Mouse (Mus musculus) heart, embryonic 16.5 days (tissue): Measurements from ENCODE around the gene Krtap5-4. TPM values are rescaled to one million over a fixed set of nuclear protein-coding genes. Genes with fewer than 3 reads are reported as not detected.

Experiments
- ATAC-seq: fragments of 200-750 bp; cut with Nextera tagmentation; replicated peaks from 2 replicates; pipeline ENCODE4 v1.8.0; 2017; ENCODE audit warnings: moderate number of reproducible peaks; ENCODE audit not compliant: insufficient read depth, low FRiP score; ENCODE audit errors: extremely low read depth
- H3K27ac ChIP-seq: fragments of 300-500 bp; sonication (generic); 2 replicates; pipeline ENCODE4 v1.5.1; 2014; ENCODE audit warnings: mild to moderate bottlenecking, low read length, control low read depth, moderate library complexity
- H3K27me3 ChIP-seq: fragments of 300-500 bp; sonication (generic); 2 replicates; pipeline ENCODE4 v1.6.1; 2014; ENCODE audit warnings: low read length, mixed read lengths; ENCODE audit not compliant: control insufficient read depth, insufficient read depth
- H3K36me3 ChIP-seq: fragments of 300-500 bp; sonication (generic); 2 replicates; pipeline ENCODE4 v1.6.1; 2014; ENCODE audit not compliant: control insufficient read depth, insufficient read depth
- H3K4me1 ChIP-seq: fragments of 300-500 bp; sonication (generic); 2 replicates; pipeline ENCODE4 v1.6.1; 2014; ENCODE audit warnings: low read length, mixed read lengths; ENCODE audit not compliant: control insufficient read depth, insufficient read depth
- H3K4me2 ChIP-seq: fragments of 300-500 bp; sonication (generic); 2 replicates; pipeline ENCODE4 v1.6.1; 2014; ENCODE audit warnings: low read depth, mild to moderate bottlenecking, control low read depth, low read length
- H3K4me3 ChIP-seq: fragments of 300-500 bp; sonication (generic); 2 replicates; pipeline ENCODE4 v1.5.1; 2014; ENCODE audit warnings: mild to moderate bottlenecking, control low read depth, low read length
- H3K9ac ChIP-seq: fragments of 300-500 bp; sonication (generic); 2 replicates; pipeline ENCODE4 v1.6.1; 2014; ENCODE audit warnings: low read length, control low read depth
- H3K9me3 ChIP-seq: fragments of 300-500 bp; sonication (generic); replicated peaks from 2 replicates; pipeline ENCODE4 v1.6.1; 2016; ENCODE audit warnings: low read length; ENCODE audit not compliant: control insufficient read depth
- WGBS: fragments of 180-500 bp; shearing (Covaris S2); extraction: QIAGEN DNeasy Blood & Tissue Kit; methylation state at CpG from one replicate; pipeline ENCODE4 v1.1.7; 2014; 5-methylcytosine and 5-hydroxymethylcytosine counted together
- polyA plus RNA-seq: library from polyadenylated mRNA; unstranded; fragments of >200 nt; fragmentation: Nextera tagmentation; extraction: Ambion mirVana; gene quantifications from 2 replicates; pipeline ENCODE4 v1.2.1, GENCODE M21; 2015

Krtap5-4 gene
- polyA plus RNA-seq, 1 experiment from 2014 or later, result 0.18 TPM

GRCm38 (mm10) chr7:142351569-142351968 lies 48.2 kb downstream of the Krtap5-4 start:
- ATAC-seq, result no peak
- no peak overlapping the region for H3K27ac ChIP-seq
- H3K27me3 ChIP-seq, result peaks cover 2% of the 10 kb centered on the region; the same call in 1 of the 2 replicates
- H3K9me3 ChIP-seq, result no peaks in the 10 kb centered on the region
- peaks cover 9% of the 10 kb centered on the region for H3K4me1 ChIP-seq
- H3K36me3 ChIP-seq, result no peaks in the 10 kb centered on the region
- no peak overlapping the region for H3K9ac ChIP-seq
- H3K4me3 ChIP-seq, result no peak overlapping the region
- no peak overlapping the region for H3K4me2 ChIP-seq
- WGBS, result 65% methylated on average over 5 of the region's 5 CpGs

DNA sequence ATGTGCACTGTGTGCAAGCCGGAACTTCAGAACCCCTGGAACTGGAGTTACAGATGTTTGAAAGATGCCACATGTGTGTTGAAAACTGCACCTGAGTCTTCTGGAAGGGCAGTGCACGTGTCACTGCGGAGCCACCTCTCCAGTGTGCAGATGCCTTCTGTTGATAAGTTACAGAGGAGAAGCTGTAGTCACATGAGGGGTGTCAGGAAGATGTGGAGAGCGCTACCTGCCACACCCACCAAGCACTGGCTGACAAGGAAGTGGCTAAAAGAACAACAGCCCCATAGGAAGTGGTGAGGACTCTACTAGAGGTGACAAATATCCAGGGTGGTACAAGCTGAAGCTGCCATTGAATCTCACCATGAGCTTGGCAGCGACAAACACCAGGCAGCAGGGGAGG lies 50.5 kb downstream of the Krtap5-4 start:
- WGBS, result 41% methylated on average over 5 of the region's 5 CpGs
- Histone ChIP-seq H3K4me3 (no peak overlapping the region), H3K4me1 (peaks cover 9% of the 10 kb centered on the region), H3K9me3 (no peaks in the 10 kb centered on the region), H3K27ac (no peak overlapping the region; the same call in 1 of the 2 replicates), H3K9ac (no peak overlapping the region), H3K36me3 (no peaks in the 10 kb centered on the region), H3K4me2 (no peak overlapping the region), H3K27me3 (peaks cover 2% of the 10 kb centered on the region; the same call in 1 of the 2 replicates)
- ATAC-seq, result peak; percentile 69

Other genes with a start within 250 kb of the Krtap5-4 start
- gene Mob2, start 242.5 kb upstream of the Krtap5-4 start, polyA plus RNA-seq, result 54.3 and 56.3 TPM in 2 replicates
- gene Dusp8, start 207.7 kb upstream of the Krtap5-4 start, polyA plus RNA-seq, result 9.3 and 11.1 TPM in 2 replicates
- not detected in 2 replicates for gene Gm45618, start 182.8 kb upstream of the Krtap5-4 start, polyA plus RNA-seq
- gene Gm39115, start 167.5 kb upstream of the Krtap5-4 start, polyA plus RNA-seq, result not detected in 2 replicates
- not detected in 2 replicates for gene Gm45337, start 158.9 kb upstream of the Krtap5-4 start, polyA plus RNA-seq
- gene Gm29735, start 146.4 kb upstream of the Krtap5-4 start, polyA plus RNA-seq, result not detected in 2 replicates
- not detected in 2 replicates for gene Gm4553, start 137.8 kb upstream of the Krtap5-4 start, polyA plus RNA-seq
- not detected in 2 replicates for gene Krtap5-2, start 127.5 kb upstream of the Krtap5-4 start, polyA plus RNA-seq
- gene Gm10153, start 113.2 kb upstream of the Krtap5-4 start, polyA plus RNA-seq, result not detected in 2 replicates
- gene Krtap5-3, start 102.2 kb upstream of the Krtap5-4 start, polyA plus RNA-seq, result not detected in 2 replicates
- gene Gm7579, start 91.7 kb upstream of the Krtap5-4 start, polyA plus RNA-seq, result not detected in 2 replicates
- gene Krtap5-5, start 73.6 kb upstream of the Krtap5-4 start, polyA plus RNA-seq, result not detected in 2 replicates
- not detected in 2 replicates for gene Gm40460, start 62.5 kb upstream of the Krtap5-4 start, polyA plus RNA-seq
- not detected in 2 replicates for gene Gm2431, start 45.2 kb upstream of the Krtap5-4 start, polyA plus RNA-seq
- not detected in 2 replicates for gene Gm4559, start 29.2 kb upstream of the Krtap5-4 start, polyA plus RNA-seq
- not detected in 2 replicates for gene Krtap5-1, start 6.4 kb upstream of the Krtap5-4 start, polyA plus RNA-seq
- gene Ifitm10, start 70.2 kb downstream of the Krtap5-4 start, polyA plus RNA-seq, result 4.8 and 4.9 TPM in 2 replicates
- gene Gm49369, start 79.1 kb downstream of the Krtap5-4 start, polyA plus RNA-seq, result not detected in 2 replicates
- 470 and 482 TPM in 2 replicates for gene Ctsd, start 84.5 kb downstream of the Krtap5-4 start, polyA plus RNA-seq
- gene Syt8, start 131.3 kb downstream of the Krtap5-4 start, polyA plus RNA-seq, result 0.17 and 0.32 TPM in 2 replicates
- 14.1 and 27.0 TPM in 2 replicates for gene Tnni2, start 138.3 kb downstream of the Krtap5-4 start, polyA plus RNA-seq
- 73.5 and 83.5 TPM in 2 replicates for gene Lsp1, start 157.3 kb downstream of the Krtap5-4 start, polyA plus RNA-seq
- 5.3 and 17.1 TPM in 2 replicates for gene Tnnt3, start 195.3 kb downstream of the Krtap5-4 start, polyA plus RNA-seq
- 14.2 and 20.0 TPM in 2 replicates for gene Mrpl23, start 229.1 kb downstream of the Krtap5-4 start, polyA plus RNA-seq